Mouse (Mus musculus) cortical plate, adult 2 months (tissue): ENCODE results near the gene 1700001C19Rik. TPM values are rescaled to one million over a fixed set of nuclear protein-coding genes. Genes with fewer than 3 reads are reported as not detected.

Experiments used
- H3K27ac ChIP-seq: fragments of 200-500 bp; 2 replicates; pipeline ENCODE4 v1.5.1; 2012; ENCODE audit warnings: low read length, control low read depth, inconsistent platforms; ENCODE audit not compliant: insufficient read depth
- H3K4me1 ChIP-seq: fragments of 200-500 bp; 2 replicates; pipeline ENCODE4 v1.6.1; 2011; ENCODE audit warnings: low read length; ENCODE audit not compliant: control insufficient read depth, insufficient read depth
- H3K4me3 ChIP-seq: fragments of 200-500 bp; 2 replicates; pipeline ENCODE4 v1.5.1; 2011; ENCODE audit warnings: mild to moderate bottlenecking, low read length, control low read depth; ENCODE audit not compliant: insufficient read depth
- CTCF ChIP-seq: fragments of 200-500 bp; IDR thresholded peaks from 2 replicates; pipeline ENCODE4 v1.5.1; 2011; ENCODE audit warnings: mild to moderate bottlenecking, control low read depth, low read length; ENCODE audit not compliant: insufficient read depth; ENCODE audit errors: extremely low read depth
- POLR2A ChIP-seq: fragments of 200-500 bp; IDR thresholded peaks from 2 replicates; pipeline ENCODE4 v1.6.1; 2011; ENCODE audit warnings: mild to moderate bottlenecking, low read length, control low read depth; ENCODE audit not compliant: insufficient read depth; ENCODE audit errors: extremely low read depth
- polyA plus RNA-seq: library from polyadenylated mRNA; depleted of rRNA; stranded (reverse); fragments of >200 nt; gene quantifications from 2 replicates; pipeline ENCODE4 v1.2.3, GENCODE M21; 2012

The 1700001C19Rik gene
- polyA plus RNA-seq, 1 experiment = 0.33 TPM

GRCm38 (mm10) chr17:47408558-47408898 lies 28.6 kb downstream of the 1700001C19Rik start:
- no peak overlapping the region for H3K4me3 ChIP-seq
- TF ChIP-seq POLR2A (no peak), CTCF (peak; percentile 52)
- H3K27ac ChIP-seq = no peak overlapping the region
- no peaks in the 10 kb centered on the region for H3K4me1 ChIP-seq

- no peak overlapping the region for H3K4me3 ChIP-seq
- no peak for TF ChIP-seq CTCF
- TF ChIP-seq POLR2A = no peak
- no peak overlapping the region for H3K27ac ChIP-seq
- no peaks in the 10 kb centered on the region for H3K4me1 ChIP-seq
These were observed 29.2 kb downstream of the 1700001C19Rik start for GRCm38 (mm10) chr17:47407717-47408557.

- Histone ChIP-seq H3K27ac (no peak within 1 kb of the TSS), H3K4me1 (no peaks in the 10 kb centered on the region), H3K4me3 (no peak within 1 kb of the TSS)
- no peak for TF ChIP-seq POLR2A
- no peak for TF ChIP-seq CTCF
These were observed 36.7 kb downstream of the 1700001C19Rik start, which contains the start of gene Guca1a for GRCm38 (mm10) chr17:47400451-47400850. Guca1a (minus strand) TSS chr17:47400584.

- H3K4me1 ChIP-seq = no peaks in the 10 kb centered on the region
- TF ChIP-seq POLR2A (no peak), CTCF (no peak)
- no peak overlapping the region for H3K27ac ChIP-seq
- H3K4me3 ChIP-seq = no peak overlapping the region
These were observed 38.1 kb downstream of the 1700001C19Rik start for GRCm38 (mm10) chr17:47399091-47399490.

GRCm38 (mm10) chr17:47395376-47395913 lies 41.7 kb downstream of the 1700001C19Rik start:
- TF ChIP-seq POLR2A = no peak
- no peak for TF ChIP-seq CTCF

GRCm38 (mm10) chr17:47394223-47394869 lies 42.8 kb downstream of the 1700001C19Rik start:
- Histone ChIP-seq H3K27ac (no peak overlapping the region), H3K4me3 (no peak overlapping the region), H3K4me1 (no peaks in the 10 kb centered on the region)
- TF ChIP-seq CTCF = no peak
- no peak for TF ChIP-seq POLR2A

More at GRCm38 (mm10) chr17:47395376-47395913, 41.7 kb downstream of the 1700001C19Rik start:
- peak overlapping the region; percentile 13; the same call in 1 of the 2 replicates for H3K4me3 ChIP-seq
- no peaks in the 10 kb centered on the region for H3K4me1 ChIP-seq
- no peak overlapping the region for H3K27ac ChIP-seq

GRCm38 (mm10) chr17:47386649-47387048 lies 50.5 kb downstream of the 1700001C19Rik start:
- Histone ChIP-seq H3K4me3 (no peak overlapping the region), H3K4me1 (no peaks in the 10 kb centered on the region), H3K27ac (no peak overlapping the region)
- peak; percentile 62 for TF ChIP-seq CTCF
- no peak for TF ChIP-seq POLR2A

- H3K27ac ChIP-seq = no peak within 1 kb of the TSS
- no peaks in the 10 kb centered on the region for H3K4me1 ChIP-seq
- no peak within 1 kb of the TSS for H3K4me3 ChIP-seq
- TF ChIP-seq CTCF (no peak), POLR2A (no peak)
These were observed 52.0 kb downstream of the 1700001C19Rik start, which contains the start of gene Guca1b for GRCm38 (mm10) chr17:47385145-47385544. Guca1b (plus strand) TSS chr17:47385393.

- H3K4me1 ChIP-seq = no peaks in the 10 kb centered on the region
- H3K4me3 ChIP-seq = no peak overlapping the region
- TF ChIP-seq CTCF (no peak), POLR2A (no peak)
- no peak overlapping the region for H3K27ac ChIP-seq
These were observed 53.1 kb downstream of the 1700001C19Rik start for GRCm38 (mm10) chr17:47384064-47384463.
